Mouse (Mus musculus) Patski (cell line): ENCODE measurements around the gene Slc9a5. TPM values are rescaled to one million over a fixed set of nuclear protein-coding genes. Genes with fewer than 3 reads are reported as not detected.

Experiments
- ATAC-seq: fragments of 100-300 bp; one replicate; pipeline ENCODE4 v1.8.0; 2021
- CTCF ChIA-PET: fragments of 350-600 bp; sonication (Branson Sonifier 250); formaldehyde crosslinking; loops from one replicate; lab custom pipeline; 2022; ENCODE audit warnings: inconsistent platforms; lab: Charles Lee
- POLR2A ChIA-PET: fragments of 350-600 bp; sonication (Branson Sonifier 250); formaldehyde crosslinking; loops from one replicate; lab custom pipeline; 2022; ENCODE audit warnings: antibody characterized with exemption, inconsistent platforms; lab: Charles Lee
- DNase-seq: peaks from one replicate; pipeline ENCODE4 v3.0.0-alpha.2; 2011; ENCODE audit warnings: low read depth, low spot score
- H3K27me3 ChIP-seq: fragments of 371-371 bp; one replicate; pipeline ENCODE4 v1.5.1; 2021
- CTCF ChIP-seq: fragments of 100-300 bp; IDR thresholded peaks from one replicate; pipeline ENCODE4 v1.5.1; 2021
- in situ Hi-C: fragments of 300-500 bp; cut with MboI; formaldehyde crosslinking; loops from 3 replicates; pipeline ENCODE4 v1.11.1; 2018; ENCODE audit warnings: low pct_unique_long_range_greater_than_20kb, mixed read lengths
- polyA plus RNA-seq: library from polyadenylated mRNA; unstranded; gene quantifications from one replicate; pipeline ENCODE4 v1.2.3, GENCODE M21; 2021

Gene Slc9a5
- polyA plus RNA-seq, 1 experiment from 2014 or later: 11.0 TPM

- CTCF ChIA-PET: interaction anchor here (2.0 kb wide), 1 partner anchor 15 kb away, joined by 7 read pairs; no protein-coding TSS in a partner anchor
- in situ Hi-C loops: no loop called here
- H3K27me3 ChIP-seq: no peaks in the 10 kb centered on the region
- no peak for TF ChIP-seq CTCF
- DNase-seq: no peak
- ATAC-seq: no peak
- POLR2A ChIA-PET: interaction anchor here (1.2 kb wide), 1 partner anchor 12 kb away, joined by 4 read pairs; the partner anchor contains the start of gene E2f4
Observed at GRCm38 (mm10) chr8:105309142-105309847, 39.3 kb upstream of the Slc9a5 start.

- TF ChIP-seq CTCF: no peak
- DNase-seq (no peak), ATAC-seq (no peak)
- ChIA-PET CTCF (no interaction called here), POLR2A (no interaction called here)
- H3K27me3 ChIP-seq: no peaks in the 10 kb centered on the region
- in situ Hi-C loops: no loop called here
Observed at GRCm38 (mm10) chr8:105310118-105310517, 38.5 kb upstream of the Slc9a5 start.

- ATAC-seq: no peak
- POLR2A ChIA-PET: interaction anchor here (1.4 kb wide), 1 partner anchor 10 kb away, joined by 5 read pairs; no protein-coding TSS in a partner anchor
Observed at GRCm38 (mm10) chr8:105311718-105312117, 36.9 kb upstream of the Slc9a5 start.

GRCm38 (mm10) chr8:105312891-105313481 lies 35.7 kb upstream of the Slc9a5 start:
- ChIA-PET POLR2A (interaction anchor here (1.1 kb wide), 1 partner anchor 32 kb away, joined by 4 read pairs; no protein-coding TSS in a partner anchor), CTCF (interaction anchor here (1.3 to 1.7 kb wide), 3 partner anchors 9 to 14 kb away, joined by 3 to 6 read pairs (median 5); no protein-coding TSS in a partner anchor)
- no peak for ATAC-seq
- in situ Hi-C loops: no loop called here
- H3K27me3 ChIP-seq: no peaks in the 10 kb centered on the region
- no peak for DNase-seq
- TF ChIP-seq CTCF: no peak

More at GRCm38 (mm10) chr8:105311718-105312117, 36.9 kb upstream of the Slc9a5 start:
- CTCF ChIA-PET: interaction anchor here (1.3 to 1.7 kb wide), 2 partner anchors 10 to 12 kb away, joined by 3 to 6 read pairs; no protein-coding TSS in a partner anchor
- no peak for TF ChIP-seq CTCF
- H3K27me3 ChIP-seq: no peaks in the 10 kb centered on the region
- in situ Hi-C loops: no loop called here
- DNase-seq: no peak

GRCm38 (mm10) chr8:105313622-105314402 lies 34.8 kb upstream of the Slc9a5 start:
- no peak for TF ChIP-seq CTCF
- ChIA-PET POLR2A (interaction anchor here (1.1 kb wide), 1 partner anchor 31 kb away, joined by 4 read pairs; no protein-coding TSS in a partner anchor), CTCF (interaction anchor here (1.4 kb wide), 1 partner anchor 14 kb away, joined by 5 read pairs; no protein-coding TSS in a partner anchor)
- no peaks in the 10 kb centered on the region for H3K27me3 ChIP-seq
- no peak for ATAC-seq
- in situ Hi-C loops: no loop called here
- no peak for DNase-seq

GRCm38 (mm10) chr8:105315073-105315769 lies 33.4 kb upstream of the Slc9a5 start:
- CTCF ChIA-PET: no interaction called here
- ATAC-seq (peak; percentile 4), DNase-seq (no peak)
- in situ Hi-C loops: no loop called here
- H3K27me3 ChIP-seq: no peaks in the 10 kb centered on the region
- POLR2A ChIA-PET: no interaction called here
- TF ChIP-seq CTCF: no peak

GRCm38 (mm10) chr8:105317941-105318340 lies 30.7 kb upstream of the Slc9a5 start:
- POLR2A ChIA-PET: no interaction called here
- CTCF ChIA-PET: interaction anchor here (1.8 to 1.9 kb wide), 2 partner anchors 10 to 27 kb away, joined by 4 to 5 read pairs; no protein-coding TSS in a partner anchor
- H3K27me3 ChIP-seq: no peaks in the 10 kb centered on the region
- ATAC-seq (no peak), DNase-seq (no peak)
- no peak for TF ChIP-seq CTCF
- in situ Hi-C loops: no loop called here

- CTCF ChIA-PET: no interaction called here
- DNase-seq: no peak
- POLR2A ChIA-PET: no interaction called here
- in situ Hi-C loops: no loop called here
- no peak for TF ChIP-seq CTCF
- H3K27me3 ChIP-seq: no peaks in the 10 kb centered on the region
- no peak for ATAC-seq
Observed at GRCm38 (mm10) chr8:105318662-105319190, 29.9 kb upstream of the Slc9a5 start.

- ChIA-PET POLR2A (interaction anchor here (1.5 kb wide), 1 partner anchor 19 kb away, joined by 5 read pairs; no protein-coding TSS in a partner anchor), CTCF (interaction anchor here (1.4 to 1.6 kb wide), 2 partner anchors 11 to 25 kb away, joined by 4 to 6 read pairs; partner anchors contain the start of genes Fhod1 and Slc9a5)
- in situ Hi-C loops: no loop called here
- H3K27me3 ChIP-seq: no peaks in the 10 kb centered on the region
- no peak for DNase-seq
- TF ChIP-seq CTCF: no peak
- ATAC-seq: no peak
Observed at GRCm38 (mm10) chr8:105323183-105323582, 25.5 kb upstream of the Slc9a5 start.
